Mouse (Mus musculus): ENCODE measurements around the gene Dcx.
A peak's percentile ranks its signal among the peaks of the same experiment; 100 is the strongest.

The Dcx gene

GRCm38 (mm10) chrX:143827212-143827611 is 105.9 kb downstream of the Dcx start, which contains the start of gene Capn6:
Gene Capn6 (minus strand): TSS chrX:143827414.
- peak; percentile 0 to 4 for DNase-seq (ENCODE audit: low spot score in 2 of 2)

DNA sequence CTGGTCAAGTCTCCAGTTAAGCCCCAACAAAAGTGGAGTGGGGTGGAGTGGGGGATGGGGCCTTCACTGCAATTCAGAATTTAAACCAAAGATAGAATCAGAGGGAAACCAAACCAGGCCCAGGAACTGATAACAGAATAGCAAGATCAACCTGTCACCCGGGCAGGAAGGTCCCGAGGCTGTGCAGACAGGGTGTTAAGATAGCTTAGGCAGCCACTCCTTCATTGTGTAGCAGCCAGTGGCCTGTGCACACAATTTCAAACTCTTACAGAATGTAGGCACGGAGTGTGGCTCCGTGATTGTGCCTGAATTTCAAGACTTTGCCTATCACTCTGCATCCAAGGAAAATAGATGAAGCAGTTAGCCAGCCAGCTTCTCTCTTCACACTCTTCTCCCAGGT is 106.6 kb downstream of the Dcx start:
- DNase-seq (ENCODE audit: low spot score in 2 of 2): no peak

GRCm38 (mm10) chrX:143818961-143819360 is 114.2 kb downstream of the Dcx start:
- no peak for DNase-seq (ENCODE audit: low spot score in 2 of 2)

DNA sequence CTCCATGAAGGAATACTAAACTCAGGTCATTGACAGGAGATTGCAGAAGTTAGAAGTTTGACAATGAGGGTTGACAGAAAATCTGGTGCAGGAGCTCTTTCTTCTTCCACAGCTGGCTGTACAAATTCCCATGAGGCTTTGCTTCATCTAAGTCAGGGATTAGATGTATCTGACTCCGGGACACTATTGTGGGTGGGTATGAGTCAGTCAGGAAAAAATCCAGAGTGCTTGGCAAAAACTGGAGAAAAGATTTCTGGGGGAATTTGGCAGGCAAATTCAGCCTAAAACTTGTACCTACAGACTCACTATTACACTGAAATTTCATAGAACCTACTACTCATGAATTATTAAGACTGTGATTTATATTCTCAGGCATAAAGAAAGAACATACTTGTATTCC is 117.2 kb downstream of the Dcx start:
- DNase-seq (ENCODE audit: low spot score in 2 of 2): peak in 1 of 2 experiments; percentile 0
